Mouse (Mus musculus): ENCODE results near the gene Cox4i2. TPM values are rescaled to one million over a fixed set of nuclear protein-coding genes. Genes with fewer than 3 reads are reported as not detected.

Cox4i2 gene
- total and polyA plus RNA-seq, 2 experiments from 2014 or later: 17.0 to 29.9 TPM

DNA sequence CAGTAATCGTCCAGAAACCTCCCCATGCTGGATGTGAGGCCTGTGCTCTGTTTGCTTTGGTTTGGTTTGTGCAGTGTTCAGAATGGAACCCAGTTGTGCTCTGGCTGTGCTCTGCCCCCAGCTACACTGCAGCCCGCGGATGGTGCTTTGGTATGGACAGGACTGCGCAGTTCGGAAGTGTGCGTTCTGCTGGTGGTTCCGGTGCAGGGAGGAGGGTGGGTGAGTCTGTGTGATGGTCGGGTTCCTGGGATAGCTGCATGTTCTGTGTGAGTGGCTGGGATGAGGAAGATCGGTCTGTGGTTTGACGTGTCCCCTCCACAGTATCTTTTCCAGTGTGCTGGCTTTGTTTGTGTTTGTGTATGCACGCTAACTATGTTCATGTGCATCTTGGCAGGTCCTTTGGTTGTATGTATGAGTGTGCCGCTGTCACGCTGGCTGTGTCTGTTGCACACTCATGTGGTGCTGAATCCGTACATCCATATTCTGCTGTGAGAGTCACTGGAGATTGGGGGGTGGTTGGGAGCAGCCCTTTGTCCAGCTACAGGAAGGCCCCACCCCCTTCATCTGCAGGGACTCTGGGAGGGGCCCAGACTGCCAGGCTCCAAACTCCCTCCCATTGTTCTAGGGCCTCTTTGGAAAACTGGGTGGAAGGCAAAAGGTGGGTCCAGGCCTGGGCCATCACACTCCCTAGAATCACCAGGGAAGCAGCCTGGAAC is 26.0 kb upstream of the Cox4i2 start:
- 81% methylated on average over 14 of the region's 14 CpGs for WGBS
- H3K4me1 ChIP-seq (ENCODE audit: control insufficient read depth, insufficient read depth): peaks cover 22% of the 10 kb centered on the region

DNA sequence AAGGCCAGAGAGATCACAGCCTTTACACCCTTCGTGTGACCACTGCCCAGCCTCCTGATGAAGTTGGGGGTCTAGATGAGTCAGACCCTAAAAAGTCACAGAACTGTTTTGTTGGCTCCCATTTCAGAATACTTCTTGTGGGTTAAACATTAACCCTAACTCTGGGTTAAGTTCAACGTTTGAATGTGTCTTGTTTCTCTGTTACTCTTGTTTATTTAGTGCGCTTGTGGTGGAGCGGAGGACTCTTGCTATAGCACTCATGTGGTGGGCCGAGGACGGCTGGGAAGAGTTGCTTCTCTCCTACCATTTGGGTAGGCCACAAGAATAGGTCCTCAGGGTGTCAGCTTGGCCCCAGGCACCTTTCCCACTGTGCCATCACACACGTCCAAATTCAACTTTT is 25.4 kb upstream of the Cox4i2 start:
- no peaks in the 10 kb centered on the region for H3K27me3 ChIP-seq (ENCODE audit: control insufficient read depth, insufficient read depth, low read length)
- H3K27ac ChIP-seq (ENCODE audit: low read depth): peak overlapping the region; percentile 77
- H3K4me3 ChIP-seq (ENCODE audit: low read depth, low read length): no peak overlapping the region
- H3K4me2 ChIP-seq (ENCODE audit: low read depth, low read length): no peak overlapping the region
- no peak overlapping the region for H3K9ac ChIP-seq (replicated peaks; ENCODE audit: low read depth, low read length)
- TF ChIP-seq EP300 (IDR thresholded peaks at IDR 0.05; ENCODE audit: low read depth) (no peak), CTCF (IDR thresholded peaks at IDR 0.05; ENCODE audit: low read depth) (no peak)
- ATAC-seq (ENCODE audit: insufficient read depth, low read depth) (no peak), DNase-seq (ENCODE audit: low spot score) (no peak)
- 81% methylated on average over 7 of the region's 7 CpGs for WGBS
- H3K36me3 ChIP-seq (replicated peaks; ENCODE audit: control insufficient read depth, insufficient read depth, low read length): no peaks in the 10 kb centered on the region
- H3K9me3 ChIP-seq (replicated peaks; ENCODE audit: control insufficient read depth, low read length): no peaks in the 10 kb centered on the region
- peaks cover 21% of the 10 kb centered on the region for H3K4me1 ChIP-seq (ENCODE audit: control insufficient read depth, insufficient read depth)

More for the DNA sequence above, 26.0 kb upstream of the Cox4i2 start:
- H3K4me3 ChIP-seq (ENCODE audit: low read depth, low read length): no peak overlapping the region
- no peaks in the 10 kb centered on the region for H3K36me3 ChIP-seq (replicated peaks; ENCODE audit: control insufficient read depth, insufficient read depth, low read length)
- H3K4me2 ChIP-seq (ENCODE audit: low read depth, low read length): no peak overlapping the region
- no peaks in the 10 kb centered on the region for H3K9me3 ChIP-seq (replicated peaks; ENCODE audit: control insufficient read depth, low read length)
- no peak overlapping the region for H3K9ac ChIP-seq (replicated peaks; ENCODE audit: low read depth, low read length)
- peak; percentile 59 for ATAC-seq (ENCODE audit: insufficient read depth, low read depth)
- peak; percentile 85 for TF ChIP-seq EP300 (IDR thresholded peaks at IDR 0.05; ENCODE audit: low read depth)
- no peak for TF ChIP-seq CTCF (IDR thresholded peaks at IDR 0.05; ENCODE audit: low read depth)
- no peaks in the 10 kb centered on the region for H3K27me3 ChIP-seq (ENCODE audit: control insufficient read depth, insufficient read depth, low read length)
- DNase-seq (ENCODE audit: low spot score): no peak
- peak overlapping the region; percentile 77 for H3K27ac ChIP-seq (ENCODE audit: low read depth)

DNA sequence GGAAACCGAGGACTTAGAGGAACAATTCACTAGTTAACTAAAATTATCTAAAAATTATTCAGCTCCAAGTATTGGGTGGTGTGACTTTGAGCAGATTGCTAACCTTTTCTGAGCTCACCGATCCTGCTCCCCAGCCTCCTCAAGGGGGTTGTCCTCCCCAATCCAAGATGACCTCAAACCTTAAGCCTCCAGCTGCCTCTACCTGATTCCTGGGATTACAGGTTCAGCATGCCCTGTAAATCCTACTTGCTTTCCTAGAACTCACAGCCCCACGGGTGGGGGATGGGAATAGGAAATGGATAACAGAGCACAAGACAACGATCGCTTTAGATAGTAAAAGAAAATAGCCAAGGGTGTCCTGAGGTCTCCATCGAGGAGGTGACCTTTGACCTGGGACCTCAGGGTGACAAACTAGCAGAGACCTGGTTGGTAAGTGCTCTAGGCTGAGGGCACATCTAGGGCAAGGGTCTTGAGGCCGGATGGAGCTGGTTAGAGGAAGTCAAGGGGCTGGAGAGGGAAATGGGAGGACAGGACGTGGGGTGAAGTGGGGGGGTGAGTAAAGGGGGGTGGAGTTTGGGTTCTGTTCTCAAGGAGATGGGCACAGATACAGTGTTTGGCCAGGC is 24.8 kb upstream of the Cox4i2 start:
- Histone ChIP-seq H3K4me1 (ENCODE audit: control insufficient read depth, insufficient read depth) (peaks cover 15% of the 10 kb centered on the region), H3K27ac (ENCODE audit: low read depth) (peak overlapping the region; percentile 77), H3K36me3 (replicated peaks; ENCODE audit: control insufficient read depth, insufficient read depth, low read length) (no peaks in the 10 kb centered on the region), H3K4me3 (ENCODE audit: low read depth, low read length) (no peak overlapping the region), H3K4me2 (ENCODE audit: low read depth, low read length) (no peak overlapping the region), H3K9ac (replicated peaks; ENCODE audit: low read depth, low read length) (0 out of 2 replicates have a peak overlapping the region, but pooled peaks have one; percentile 13), H3K9me3 (replicated peaks; ENCODE audit: control insufficient read depth, low read length) (no peaks in the 10 kb centered on the region), H3K27me3 (ENCODE audit: control insufficient read depth, insufficient read depth, low read length) (no peaks in the 10 kb centered on the region)
- WGBS: 38% methylated on average over 8 of the region's 8 CpGs
- ATAC-seq (ENCODE audit: insufficient read depth, low read depth): peak; percentile 39; the same call in 1 of the 2 replicates
- no peak for DNase-seq (ENCODE audit: low spot score)
- TF ChIP-seq EP300 (IDR thresholded peaks at IDR 0.05; ENCODE audit: low read depth) (0 out of 2 replicates have a peak, but pooled peaks have one; percentile 51), CTCF (IDR thresholded peaks at IDR 0.05; ENCODE audit: low read depth) (no peak)

DNA sequence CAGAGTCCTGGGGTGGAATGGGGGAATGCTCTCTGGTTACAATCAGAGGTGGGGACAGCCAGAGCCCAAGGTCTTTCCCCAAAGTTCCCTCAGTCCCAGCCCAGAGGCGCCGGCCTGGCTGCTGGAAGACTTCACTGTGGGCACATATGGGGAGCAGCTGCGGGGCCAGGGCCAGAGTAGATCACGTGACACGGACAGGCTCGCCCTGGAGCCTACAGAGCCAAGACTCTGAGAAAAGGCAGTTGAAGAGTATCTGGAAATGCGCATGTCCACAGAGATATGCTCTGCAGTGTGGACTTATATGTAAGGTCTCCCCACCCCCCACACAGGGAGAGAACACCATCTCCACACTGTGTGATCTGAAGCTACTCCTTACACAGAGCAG is 24.3 kb upstream of the Cox4i2 start:
- H3K9ac ChIP-seq (replicated peaks; ENCODE audit: low read depth, low read length): peak overlapping the region; percentile 13; the same call in 1 of the 2 replicates
- peak; percentile 79 for ATAC-seq (ENCODE audit: insufficient read depth, low read depth)

DNA sequence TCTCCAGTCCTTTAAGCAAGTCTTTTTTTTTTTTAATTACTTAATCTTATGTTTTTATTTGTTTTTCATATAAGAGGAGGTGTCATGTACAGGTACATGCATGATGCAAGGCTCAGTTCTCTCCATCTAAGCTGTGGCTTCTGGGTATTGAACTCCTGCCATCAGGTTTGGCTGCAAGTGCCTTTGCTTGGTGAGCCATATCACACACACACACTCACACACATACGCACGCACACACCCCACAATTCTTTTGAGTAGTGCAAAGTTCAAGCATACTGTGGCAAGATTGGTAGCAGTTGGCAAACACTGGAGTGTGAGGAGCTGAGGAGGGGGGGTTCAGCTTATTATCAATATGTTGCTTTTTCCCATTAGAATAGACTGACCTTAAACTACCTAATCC is 20.8 kb upstream of the Cox4i2 start:
- ATAC-seq (ENCODE audit: insufficient read depth, low read depth) (no peak), DNase-seq (ENCODE audit: low spot score) (no peak)
- 88% methylated on average over 2 of the region's 2 CpGs for WGBS
- Histone ChIP-seq H3K27ac (ENCODE audit: low read depth) (no peak overlapping the region), H3K9ac (replicated peaks; ENCODE audit: low read depth, low read length) (no peak overlapping the region), H3K9me3 (replicated peaks; ENCODE audit: control insufficient read depth, low read length) (no peaks in the 10 kb centered on the region), H3K4me3 (ENCODE audit: low read depth, low read length) (no peak overlapping the region), H3K4me1 (ENCODE audit: control insufficient read depth, insufficient read depth) (peaks cover 18% of the 10 kb centered on the region), H3K36me3 (replicated peaks; ENCODE audit: control insufficient read depth, insufficient read depth, low read length) (no peaks in the 10 kb centered on the region), H3K4me2 (ENCODE audit: low read depth, low read length) (no peak overlapping the region), H3K27me3 (ENCODE audit: control insufficient read depth, insufficient read depth, low read length) (no peaks in the 10 kb centered on the region)
- TF ChIP-seq EP300 (IDR thresholded peaks at IDR 0.05; ENCODE audit: low read depth) (no peak), CTCF (IDR thresholded peaks at IDR 0.05; ENCODE audit: low read depth) (no peak)

More for the DNA sequence above, 24.3 kb upstream of the Cox4i2 start:
- H3K4me3 ChIP-seq (ENCODE audit: low read depth, low read length): no peak overlapping the region
- peaks cover 16% of the 10 kb centered on the region for H3K4me1 ChIP-seq (ENCODE audit: control insufficient read depth, insufficient read depth)
- TF ChIP-seq EP300 (IDR thresholded peaks at IDR 0.05; ENCODE audit: low read depth) (no peak), CTCF (IDR thresholded peaks at IDR 0.05; ENCODE audit: low read depth) (no peak)
- 12% methylated on average over 7 of the region's 7 CpGs for WGBS
- peak overlapping the region; percentile 77 for H3K27ac ChIP-seq (ENCODE audit: low read depth)
- no peaks in the 10 kb centered on the region for H3K9me3 ChIP-seq (replicated peaks; ENCODE audit: control insufficient read depth, low read length)
- peak; percentile 78 for DNase-seq (ENCODE audit: low spot score)
- H3K4me2 ChIP-seq (ENCODE audit: low read depth, low read length): no peak overlapping the region
- no peaks in the 10 kb centered on the region for H3K36me3 ChIP-seq (replicated peaks; ENCODE audit: control insufficient read depth, insufficient read depth, low read length)
- H3K27me3 ChIP-seq (ENCODE audit: control insufficient read depth, insufficient read depth, low read length): no peaks in the 10 kb centered on the region
